Mouse (Mus musculus): ENCODE data around the gene Pigb. TPM values are rescaled to one million over a fixed set of nuclear protein-coding genes. Genes with fewer than 3 reads are reported as not detected.
A peak's percentile ranks its signal among the peaks of the same experiment; 100 is the strongest.

The Pigb gene
- polyA plus RNA-seq, 1 experiment, result 8.5 TPM

GRCm38 (mm10) chr9:72992576-72992975 lies 47.6 kb downstream of the Pigb start:
- DNase-seq (ENCODE audit: low read depth), result no peak

- no peak for DNase-seq (ENCODE audit: low read depth)
Observed at GRCm38 (mm10) chr9:72991420-72991819, 48.8 kb downstream of the Pigb start.

GRCm38 (mm10) chr9:72988706-72989105 lies 51.5 kb downstream of the Pigb start:
- DNase-seq (ENCODE audit: low read depth), result no peak

- no peak for DNase-seq (ENCODE audit: low read depth)
Observed at GRCm38 (mm10) chr9:72987703-72988102, 52.5 kb downstream of the Pigb start.

GRCm38 (mm10) chr9:72985250-72986220 lies 54.6 kb downstream of the Pigb start, which contains the start of the genes Ccpg1os and Ccpg1:
Gene Ccpg1os (minus strand): TSS chr9:72985382.
Gene Ccpg1 (plus strand): TSS chr9:72985429.
- DNase-seq (ENCODE audit: low read depth), result peak; percentile 60

- DNase-seq (ENCODE audit: low read depth), result no peak
Observed at GRCm38 (mm10) chr9:72983066-72983465, 57.1 kb downstream of the Pigb start.

- no peak for DNase-seq (ENCODE audit: low read depth)
Observed at GRCm38 (mm10) chr9:72975242-72975641, 64.9 kb downstream of the Pigb start.

GRCm38 (mm10) chr9:72974734-72975133 lies 65.4 kb downstream of the Pigb start:
- no peak for DNase-seq (ENCODE audit: low read depth)

- DNase-seq (ENCODE audit: low read depth), result no peak
Observed at GRCm38 (mm10) chr9:72972984-72973383, 67.2 kb downstream of the Pigb start.

- no peak for DNase-seq (ENCODE audit: low read depth)
Observed at GRCm38 (mm10) chr9:72972435-72972834, 67.7 kb downstream of the Pigb start.

GRCm38 (mm10) chr9:72969874-72970273 lies 70.3 kb downstream of the Pigb start:
- no peak for DNase-seq (ENCODE audit: low read depth)

- DNase-seq (ENCODE audit: low read depth), result peak; percentile 50
Observed at GRCm38 (mm10) chr9:72968349-72969061, 71.7 kb downstream of the Pigb start.

- no peak for DNase-seq (ENCODE audit: low read depth)
Observed at GRCm38 (mm10) chr9:72961959-72962358, 78.2 kb downstream of the Pigb start.

GRCm38 (mm10) chr9:72961346-72961745 lies 78.8 kb downstream of the Pigb start:
- no peak for DNase-seq (ENCODE audit: low read depth)

- DNase-seq (ENCODE audit: low read depth), result no peak
Observed at GRCm38 (mm10) chr9:72958521-72959450, 81.4 kb downstream of the Pigb start, which contains the start of the genes Dyx1c1 and Gm44503. Gene Dyx1c1 (plus strand): TSS chr9:72958785. Gene Gm44503 (plus strand): TSS chr9:72958852.

Other genes with a start within 250 kb of the Pigb start
- 0.18 and 0.25 TPM in 2 replicates for gene Prtg, start 233.5 kb downstream of the Pigb start, polyA plus RNA-seq (2012; rRNA removed)
- 0.76 and 1.1 TPM in 2 replicates for gene Pygo1, start 114.7 kb downstream of the Pigb start, polyA plus RNA-seq (2012; rRNA removed)
- 1.1 and 1.8 TPM in 2 replicates for gene Dyx1c1, start 81.6 kb downstream of the Pigb start, polyA plus RNA-seq (2012; rRNA removed)
- not detected in 2 replicates for gene Gm44503, start 81.5 kb downstream of the Pigb start, polyA plus RNA-seq (2012; rRNA removed)
- 25.7 and 31.6 TPM in 2 replicates for gene Ccpg1os, start 55.0 kb downstream of the Pigb start, polyA plus RNA-seq (2012; rRNA removed)
- gene Ccpg1, start 54.9 kb downstream of the Pigb start, polyA plus RNA-seq (2012; rRNA removed), result 15.2 and 24.0 TPM in 2 replicates
- 1.9 and 2.8 TPM in 2 replicates for gene Rab27a, start 4.5 kb upstream of the Pigb start, polyA plus RNA-seq (2012; rRNA removed)
- gene Khdc3, start 61.5 kb upstream of the Pigb start, polyA plus RNA-seq (2012; rRNA removed), result 0.09 TPM in 1 of 2 replicates, not detected in the other
- not detected in 2 replicates for gene Gm20509, start 62.1 kb upstream of the Pigb start, polyA plus RNA-seq (2012; rRNA removed)
- gene Rsl24d1, start 73.0 kb upstream of the Pigb start, polyA plus RNA-seq (2012; rRNA removed), result 18.8 and 24.5 TPM in 2 replicates

Data from gonadal fat pad, adult 2 months (tissue).